8 mouse cellular contexts compared by ENCODE assay signal in the genomic region with DNA sequence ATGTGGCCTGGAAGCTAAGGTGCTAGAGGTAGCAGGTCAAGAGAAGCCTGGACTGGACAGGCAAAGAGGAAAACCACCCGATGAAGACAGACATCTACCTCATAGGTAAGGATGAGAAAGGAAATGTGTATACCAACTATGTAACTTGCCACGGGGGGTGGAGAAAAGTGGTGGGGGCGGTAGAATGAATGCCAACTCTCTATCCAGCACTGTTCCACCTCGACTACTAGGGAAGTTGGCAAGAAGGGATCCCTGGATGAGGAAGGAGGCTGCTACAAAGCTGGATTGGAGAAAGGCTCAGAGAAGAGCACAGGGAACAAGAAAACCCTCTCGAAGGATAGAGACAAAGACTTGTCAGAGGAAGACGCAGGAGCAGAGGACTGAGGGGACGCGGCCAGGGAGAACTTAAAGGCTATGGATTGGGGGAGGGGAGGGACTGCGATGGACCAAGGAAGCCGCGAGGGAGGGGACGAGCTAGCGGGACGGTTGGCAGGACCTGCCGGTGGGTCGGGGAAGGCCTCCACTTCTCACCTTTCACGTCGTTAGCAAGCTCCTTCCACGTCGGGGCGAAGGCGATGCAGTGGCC. TPM values are rescaled to one million over a fixed set of nuclear protein-coding genes. Genes with fewer than 3 reads are reported as not detected.
DNase-seq lines count a peak whose midpoint lies in the region; ATAC-seq and TF ChIP-seq lines count a peak whose summit lies in the region.

No protein-coding gene starts in this region.

- no peaks in the 10 kb centered on the region for H3K27me3 ChIP-seq in erythroblast, embryonic 14.5 days (ENCODE audit: control insufficient read depth)
- H3K27me3 ChIP-seq in CH12.LX (replicated peaks): no peaks in the 10 kb centered on the region
- no peaks in the 10 kb centered on the region for H3K27me3 ChIP-seq in forebrain, postnatal 0 days (ENCODE audit: insufficient read depth, low read length)
- H3K27me3 ChIP-seq in liver, postnatal 0 days (ENCODE audit: insufficient read depth, low read length): no peaks in the 10 kb centered on the region

- TF ChIP-seq CTCF in CH12.LX (conservative IDR thresholded peaks at IDR 0.05 in 1 of 2, IDR thresholded peaks at IDR 0.05 in 1 of 2; ENCODE audit: low read depth in 2 of 2, low read length in 2 of 2): no peak
- no peak for TF ChIP-seq CTCF in forebrain, postnatal 0 days (IDR thresholded peaks at IDR 0.05; ENCODE audit: low read depth)
- TF ChIP-seq CTCF in liver, postnatal 0 days (IDR thresholded peaks at IDR 0.05; ENCODE audit: low read depth): no peak

- H3K4me2 ChIP-seq in CH12.LX (ENCODE audit: insufficient read depth, low read depth, poor library complexity, severe bottlenecking): peak overlapping the region; percentile 30
- H3K4me2 ChIP-seq in forebrain, postnatal 0 days (ENCODE audit: low read depth): peak overlapping the region; percentile 74
- peak overlapping the region; percentile 80 for H3K4me2 ChIP-seq in liver, postnatal 0 days (ENCODE audit: low read depth, low read length)

- peak overlapping the region; percentile 95 for H3K4me3 ChIP-seq in erythroblast, embryonic 14.5 days (replicated peaks)
- H3K4me3 ChIP-seq in CH12.LX (replicated peaks in 1 of 3; ENCODE audit: low read depth in 2 of 3, low read length in 2 of 3, poor library complexity in 1 of 3): peak overlapping the region; percentile 66 to 91 (median 77)
- peak overlapping the region; percentile 85 for H3K4me3 ChIP-seq in forebrain, postnatal 0 days (ENCODE audit: low read depth, low read length)
- H3K4me3 ChIP-seq in liver, postnatal 0 days (ENCODE audit: low read depth, low read length): peak overlapping the region; percentile 80

- dilution Hi-C loops in CH12.LX (cut with MboI; ENCODE audit: extremely low pct_ligation_motif_present, extremely low pct_unique_long_range_greater_than_20kb, low sequenced_read_pairs): no loop called here

- no peaks in the 10 kb centered on the region for H3K79me2 ChIP-seq in CH12.LX (replicated peaks; ENCODE audit: control insufficient read depth, extremely low read depth, insufficient read depth, poor library complexity, severe bottlenecking)

- TF ChIP-seq EP300 in CH12.LX (IDR thresholded peaks at IDR 0.05; ENCODE audit: low read length): no peak
- no peak for TF ChIP-seq EP300 in liver, postnatal 0 days (IDR thresholded peaks at IDR 0.05; ENCODE audit: low read depth)

- no peak for TF ChIP-seq RAD21 in CH12.LX (IDR thresholded peaks at IDR 0.05; ENCODE audit: low read depth, low read length)

- H3K4me1 ChIP-seq in erythroblast, embryonic 14.5 days (ENCODE audit: control insufficient read depth): peaks cover 55% of the 10 kb centered on the region
- H3K4me1 ChIP-seq in CH12.LX (ENCODE audit: control insufficient read depth in 1 of 2, insufficient read depth in 2 of 2): peaks cover 5 to 37% of the 10 kb centered on the region in 2 experiments; a peak in 3 of 4 replicates
- peaks cover 6% of the 10 kb centered on the region; the same call in 1 of the 2 replicates for H3K4me1 ChIP-seq in forebrain, postnatal 0 days (ENCODE audit: insufficient read depth)
- H3K4me1 ChIP-seq in liver, postnatal 0 days (ENCODE audit: insufficient read depth): peaks cover 40% of the 10 kb centered on the region

- H3K9me3 ChIP-seq in erythroblast, embryonic 14.5 days (ENCODE audit: control insufficient read depth, low read length): no peaks in the 10 kb centered on the region
- H3K9me3 ChIP-seq in CH12.LX (replicated peaks; ENCODE audit: low read length): no peaks in the 10 kb centered on the region
- H3K9me3 ChIP-seq in forebrain, postnatal 0 days (ENCODE audit: low read length): no peaks in the 10 kb centered on the region
- H3K9me3 ChIP-seq in liver, postnatal 0 days (ENCODE audit: low read length): no peaks in the 10 kb centered on the region

- no peak for ATAC-seq in erythroblast, adult 5-6 weeks (replicated peaks; ENCODE audit: low FRiP score, poor library complexity, severe bottlenecking)
- ATAC-seq in forebrain, postnatal 0 days: no peak; the same call in 1 of the 2 replicates
- peak; percentile 11; the same call in 1 of the 2 replicates for ATAC-seq in liver, postnatal 0 days

- no peak for TF ChIP-seq POLR2A in CH12.LX (IDR thresholded peaks at IDR 0.05; ENCODE audit: low read depth, low read length)

- no peak overlapping the region for H3K27ac ChIP-seq in CH12.LX (ENCODE audit: insufficient read depth, low read depth)
- peak overlapping the region; percentile 5; the same call in 1 of the 2 replicates for H3K27ac ChIP-seq in forebrain, postnatal 0 days (ENCODE audit: low read depth, low read length)
- peak overlapping the region; percentile 85 for H3K27ac ChIP-seq in liver, postnatal 0 days (ENCODE audit: low read depth)

- DNase-seq in CH12.LX (ENCODE audit: extremely low read depth): no peak
- DNase-seq in forebrain, postnatal 0 days: no peak
- no peak for DNase-seq in liver, postnatal 0 days
- DNase-seq in frontal cortex, postnatal 25 days (ENCODE audit: low spot score in 2 of 2): no peak
- no peak for DNase-seq in layer of hippocampus, postnatal 10 days (ENCODE audit: low spot score in 2 of 2)
- no peak for DNase-seq in kidney, adult 11 months

- WGBS in forebrain, postnatal 0 days: 5% methylated on average over 22 of the region's 22 CpGs
- 2% methylated on average over 22 of the region's 22 CpGs for WGBS in liver, postnatal 0 days (ENCODE audit: insufficient replicate concordance)

- H3K36me3 ChIP-seq in erythroblast, embryonic 14.5 days (ENCODE audit: control insufficient read depth): peaks cover 12% of the 10 kb centered on the region
- H3K36me3 ChIP-seq in CH12.LX (replicated peaks in 1 of 2; ENCODE audit: control insufficient read depth in 1 of 2, insufficient read depth in 1 of 2, low read length in 1 of 2): peaks cover 0 to 11% of the 10 kb centered on the region in 2 experiments
- no peaks in the 10 kb centered on the region for H3K36me3 ChIP-seq in forebrain, postnatal 0 days (ENCODE audit: insufficient read depth)
- no peaks in the 10 kb centered on the region; the same call in 1 of the 2 replicates for H3K36me3 ChIP-seq in liver, postnatal 0 days (replicated peaks; ENCODE audit: insufficient read depth, low read length)

- in situ Hi-C loops in CH12.LX (cut with MboI; ENCODE audit: low pct_ligation_motif_present, low pct_unique_long_range_greater_than_20kb, low sequenced_read_pairs): no loop called here

- peak overlapping the region; percentile 51 for H3K9ac ChIP-seq in CH12.LX (ENCODE audit: insufficient read depth, low read depth)
- H3K9ac ChIP-seq in forebrain, postnatal 0 days: peak overlapping the region; percentile 75
- H3K9ac ChIP-seq in liver, postnatal 0 days (replicated peaks): peak overlapping the region; percentile 84

TF ChIP-seq in CH12.LX, 34 proteins besides CTCF, POLR2A, EP300 and RAD21:
- TF ChIP-seq SIN3A (IDR thresholded peaks at IDR 0.05; ENCODE audit: low read length) (no peak), ELF1 (IDR thresholded peaks at IDR 0.05; ENCODE audit: low read depth, low read length) (no peak), ZKSCAN1 (IDR thresholded peaks at IDR 0.05; ENCODE audit: borderline replicate concordance, low read depth, low read length) (no peak), JUND (conservative IDR thresholded peaks at IDR 0.05; ENCODE audit: low read depth, low read length) (no peak), NELFE (IDR thresholded peaks at IDR 0.05; ENCODE audit: low read depth, low read length) (no peak), CHD2 (IDR thresholded peaks at IDR 0.05; ENCODE audit: low read length) (peak; percentile 68)

RNA-seq across cellular contexts. Expression of a gene that starts 0.6 kb away (rescaled TPM):
- 0.60 and 1.2 TPM in 2 replicates for polyA plus RNA-seq in erythroblast, embryonic 14.5 days (2012)
- total RNA-seq in erythroblast, adult 5-6 weeks (2015; ENCODE audit: low replicate concordance): 1.5 and 4.2 TPM in 2 replicates
- 4.6 and 8.2 TPM in 2 replicates for total RNA-seq in erythroblast, adult 5-6 weeks (2017; ENCODE audit: low replicate concordance)
- total RNA-seq in CH12.LX (2012; rRNA removed) (11.9 and 13.7 TPM in 2 replicates), CH12.LX (2014; rRNA removed) (7.9 and 8.6 TPM in 2 replicates)
- 11.6 and 12.5 TPM in 2 replicates for polyA plus RNA-seq in CH12.LX (2012; ENCODE audit: insufficient read length, low read depth)
- 26.4 and 35.7 TPM in 2 replicates for total RNA-seq in forebrain, postnatal 0 days (2014; rRNA removed)
- 18.5 and 22.4 TPM in 2 replicates for polyA plus RNA-seq in forebrain, postnatal 0 days (2015; fragmentation: Nextera tagmentation; extraction: Ambion mirVana)
- 238 and 239 TPM in 2 replicates for polyA plus RNA-seq in liver, postnatal 0 days (2015; fragmentation: Nextera tagmentation; extraction: Ambion mirVana)
- 10 to 100 TPM; 33.0 to 42.3 TPM for total RNA-seq in layer of hippocampus, postnatal 10 days (2021)

Comparison
In these comparisons a context has a peak if more than half of its experiments do, and no peak if none do; other contexts are left out.
1. H3K4me2 ChIP-seq: peak in every context shown above with its lines; median percentile 80 in liver, postnatal 0 days; 74 in forebrain, postnatal 0 days; 30 in CH12.LX.